10 mouse cellular contexts compared by ENCODE assay signal in genomic region chr8:110687726-110688125, GRCm38 (mm10). TPM values are rescaled to one million over a fixed set of nuclear protein-coding genes. Genes with fewer than 3 reads are reported as not detected.
DNase-seq lines count a peak whose midpoint lies in the region; ATAC-seq and TF ChIP-seq lines count a peak whose summit lies in the region.
"Had no signal": no experiment of that assay in that cellular context is flagged by ENCODE, and none has a peak within 500 bp of the region (broad histone marks: within the 10 kb centered on the region; RNA-seq: fewer than 3 reads in every experiment).

No protein-coding gene starts in this region.

- no peaks in the 10 kb centered on the region for H3K27me3 ChIP-seq in forebrain, embryonic 16.5 days (replicated peaks; ENCODE audit: control insufficient read depth, insufficient read depth, low read length)
- H3K27me3 ChIP-seq in forebrain, embryonic 13.5 days = no peaks in the 10 kb centered on the region
- H3K27me3 ChIP-seq in intestine, embryonic 16.5 days (replicated peaks; ENCODE audit: control insufficient read depth, insufficient read depth, low read length) = no peaks in the 10 kb centered on the region
- no peaks in the 10 kb centered on the region for H3K27me3 ChIP-seq in lung, embryonic 14.5 days (ENCODE audit: insufficient read depth, low read length)
- H3K27me3 ChIP-seq: CH12.LX had no signal

- H3K4me1 ChIP-seq in forebrain, embryonic 16.5 days (replicated peaks; ENCODE audit: control insufficient read depth, insufficient read depth, low read length) = peaks cover 5% of the 10 kb centered on the region; the same call in 1 of the 2 replicates
- no peaks in the 10 kb centered on the region for H3K4me1 ChIP-seq in forebrain, embryonic 13.5 days
- H3K4me1 ChIP-seq in intestine, embryonic 16.5 days (ENCODE audit: control insufficient read depth, insufficient read depth, low read length) = peaks cover 6% of the 10 kb centered on the region; the same call in 1 of the 2 replicates
- H3K4me1 ChIP-seq in lung, embryonic 14.5 days (ENCODE audit: insufficient read depth) = no peaks in the 10 kb centered on the region

- 66% methylated on average over 5 of the region's 5 CpGs for WGBS in forebrain, embryonic 16.5 days
- WGBS in forebrain, embryonic 13.5 days = 87% methylated on average over 5 of the region's 5 CpGs
- 68% methylated on average over 5 of the region's 5 CpGs for WGBS in intestine, embryonic 16.5 days
- WGBS in lung, embryonic 14.5 days = 49% methylated on average over 5 of the region's 5 CpGs

- no peak for TF ChIP-seq CTCF in lung, embryonic 14.5 days (IDR thresholded peaks at IDR 0.05; ENCODE audit: low read depth)

- H3K4me2 ChIP-seq in forebrain, embryonic 16.5 days (ENCODE audit: low read length) = no peak overlapping the region
- no peak overlapping the region for H3K4me2 ChIP-seq in forebrain, embryonic 13.5 days
- no peak overlapping the region for H3K4me2 ChIP-seq in intestine, embryonic 16.5 days (ENCODE audit: low read depth, low read length)
- H3K4me2 ChIP-seq in lung, embryonic 14.5 days = no peak overlapping the region

- ATAC-seq in forebrain, embryonic 16.5 days = peak; percentile 54
- no peak for ATAC-seq in forebrain, embryonic 13.5 days
- peak; percentile 46; the same call in 1 of the 2 replicates for ATAC-seq in intestine, embryonic 16.5 days
- peak; percentile 91 for ATAC-seq in lung, embryonic 14.5 days (ENCODE audit: insufficient read depth)

- no peak overlapping the region for H3K4me3 ChIP-seq in forebrain, embryonic 16.5 days (replicated peaks; ENCODE audit: low read length)
- no peak overlapping the region for H3K4me3 ChIP-seq in forebrain, embryonic 13.5 days
- H3K4me3 ChIP-seq in intestine, embryonic 16.5 days (ENCODE audit: low read length) = no peak overlapping the region
- H3K4me3 ChIP-seq in lung, embryonic 14.5 days (ENCODE audit: low read depth, low read length) = no peak overlapping the region

- H3K9me3 ChIP-seq in forebrain, embryonic 16.5 days (ENCODE audit: control insufficient read depth, low read length) = no peaks in the 10 kb centered on the region
- H3K9me3 ChIP-seq in forebrain, embryonic 13.5 days (replicated peaks) = no peaks in the 10 kb centered on the region
- H3K9me3 ChIP-seq in intestine, embryonic 16.5 days (ENCODE audit: control insufficient read depth, low read length) = no peaks in the 10 kb centered on the region
- H3K9me3 ChIP-seq in lung, embryonic 14.5 days (ENCODE audit: low read depth, low read length) = no peaks in the 10 kb centered on the region

- peak; percentile 69 for DNase-seq in urinary bladder, postnatal 14 days (ENCODE audit: low spot score)
- no peak for DNase-seq in urinary bladder, postnatal 10 days (ENCODE audit: low spot score)
- DNase-seq in lung, embryonic 14.5 days = peak; percentile 90
- DNase-seq in urinary bladder, postnatal 36 days (ENCODE audit: low spot score in 2 of 2) = peak; percentile 32 to 83
- DNase-seq in retina, embryonic 14.5 days (ENCODE audit: low spot score) = no peak

- 0 out of 2 replicates have a peak overlapping the region, but pooled peaks have one; percentile 32 for H3K9ac ChIP-seq in forebrain, embryonic 16.5 days (replicated peaks; ENCODE audit: low read depth, low read length)
- H3K9ac ChIP-seq in forebrain, embryonic 13.5 days = no peak overlapping the region
- H3K9ac ChIP-seq in intestine, embryonic 16.5 days (ENCODE audit: low read depth, low read length) = no peak overlapping the region
- no peak overlapping the region for H3K9ac ChIP-seq in lung, embryonic 14.5 days

- peaks cover 3% of the 10 kb centered on the region; the same call in 1 of the 2 replicates for H3K36me3 ChIP-seq in forebrain, embryonic 16.5 days (ENCODE audit: control insufficient read depth, insufficient read depth)
- peaks cover 84% of the 10 kb centered on the region for H3K36me3 ChIP-seq in forebrain, embryonic 13.5 days (ENCODE audit: poor library complexity, severe bottlenecking)
- H3K36me3 ChIP-seq in intestine, embryonic 16.5 days (ENCODE audit: control insufficient read depth, insufficient read depth, low read length) = no peaks in the 10 kb centered on the region
- H3K36me3 ChIP-seq in lung, embryonic 14.5 days (ENCODE audit: insufficient read depth) = peaks cover 18% of the 10 kb centered on the region; the same call in 1 of the 2 replicates

- H3K27ac ChIP-seq in forebrain, embryonic 16.5 days (ENCODE audit: low read length) = peak overlapping the region; percentile 41
- H3K27ac ChIP-seq in forebrain, embryonic 13.5 days = no peak overlapping the region
- no peak overlapping the region; the same call in 1 of the 2 replicates for H3K27ac ChIP-seq in intestine, embryonic 16.5 days (ENCODE audit: low read length)
- peak overlapping the region; percentile 78 for H3K27ac ChIP-seq in lung, embryonic 14.5 days (ENCODE audit: low read depth)
- H3K27ac ChIP-seq: kidney, postnatal 0 days had no signal

RNA-seq across cellular contexts. Expression of gene Mtss1l, which starts 33.5 kb away (rescaled TPM):
- 24.6 and 24.8 TPM in 2 replicates for polyA plus RNA-seq in forebrain, embryonic 16.5 days (2015; fragmentation: Nextera tagmentation; extraction: Ambion mirVana)
- polyA plus RNA-seq in forebrain, embryonic 13.5 days (2015; fragmentation: Nextera tagmentation; extraction: Ambion mirVana) = 11.1 and 11.5 TPM in 2 replicates
- polyA plus RNA-seq in intestine, embryonic 16.5 days (2015; fragmentation: Nextera tagmentation; extraction: Ambion mirVana) = 3.3 and 4.0 TPM in 2 replicates
- polyA plus RNA-seq in lung, embryonic 14.5 days (2014; fragmentation: Nextera tagmentation; extraction: Ambion mirVana) = 30.9 and 39.9 TPM in 2 replicates

Comparison
In these comparisons a context has a peak if more than half of its experiments do, and no peak if none do; other contexts are left out.
1. H3K27ac ChIP-seq: peak in forebrain, embryonic 16.5 days (single experiment) and lung, embryonic 14.5 days (single experiment); none in forebrain, embryonic 13.5 days (single experiment) and intestine, embryonic 16.5 days (single experiment).
2. DNase-seq: peak in urinary bladder, postnatal 14 days (single experiment), lung, embryonic 14.5 days (single experiment) and urinary bladder, postnatal 36 days (2 of 2); none in urinary bladder, postnatal 10 days (single experiment) and retina, embryonic 14.5 days (single experiment).